Mouse (Mus musculus) ES-E14 (cell line): ENCODE data around the gene Grifin. TPM values are rescaled to one million over a fixed set of nuclear protein-coding genes. Genes with fewer than 3 reads are reported as not detected.

ENCODE experiments used
- DNase-seq: peaks from one replicate; pipeline ENCODE4 v3.0.0-alpha.2; 2013; ENCODE audit warnings: low read depth, low spot score
- H3K27ac ChIP-seq: 2 replicates; pipeline ENCODE4 v1.5.1; 2012; ENCODE audit warnings: low read depth, mild to moderate bottlenecking, low read length, moderate library complexity, mixed read lengths; ENCODE audit not compliant: poor library complexity, insufficient read depth, severe bottlenecking
- H3K36me3 ChIP-seq: 2 replicates; pipeline ENCODE4 v1.6.1; 2012; ENCODE audit warnings: mild to moderate bottlenecking, low read length, moderate library complexity, mixed read lengths; ENCODE audit not compliant: control insufficient read depth, poor library complexity, insufficient read depth, severe bottlenecking
- H3K4me1 ChIP-seq, 2 experiments: fragments of 150-350 bp in 1 of 2; sonication (generic) in 1 of 2; 2 replicates each; pipeline ENCODE4 v1.6.1; 2012; ENCODE audit warnings: low read length in 2 of 2, mild to moderate bottlenecking in 1 of 2, mixed read lengths in 1 of 2; ENCODE audit not compliant: control insufficient read depth in 2 of 2, insufficient read depth in 2 of 2, poor library complexity in 1 of 2
- H3K4me3 ChIP-seq, 2 experiments: fragments of 150-350 bp in 1 of 2; sonication (generic) in 1 of 2; 2 replicates each; pipeline ENCODE4 v1.5.1; 2012; ENCODE audit warnings: low read length in 2 of 2, low read depth in 1 of 2, mild to moderate bottlenecking in 1 of 2, mixed read lengths in 1 of 2; ENCODE audit not compliant: insufficient read depth in 1 of 2, poor library complexity in 1 of 2, severe bottlenecking in 1 of 2
- H3K9ac ChIP-seq: 2 replicates; pipeline ENCODE4 v1.6.1; 2012; ENCODE audit warnings: low read depth, mild to moderate bottlenecking, low read length, mixed read lengths; ENCODE audit not compliant: poor library complexity, insufficient read depth, severe bottlenecking
- H3K9me3 ChIP-seq: fragments of 150-350 bp; sonication (generic); 2 replicates; pipeline ENCODE4 v1.6.1; 2012; ENCODE audit warnings: low read depth, mild to moderate bottlenecking, low read length; ENCODE audit not compliant: control insufficient read depth, insufficient read depth
- CHD2 ChIP-seq: IDR thresholded peaks from 2 replicates; pipeline ENCODE4 v1.6.1; 2014; ENCODE audit warnings: mild to moderate bottlenecking, low read depth, low read length, inconsistent platforms
- HCFC1 ChIP-seq: IDR thresholded peaks from 2 replicates; pipeline ENCODE4 v1.6.1; 2012; ENCODE audit warnings: low read length, inconsistent platforms, borderline replicate concordance; ENCODE audit not compliant: insufficient read depth
- MAFK ChIP-seq: IDR thresholded peaks from 2 replicates; pipeline ENCODE4 v1.6.1; 2014; ENCODE audit warnings: mild to moderate bottlenecking, low read depth, low read length, inconsistent platforms; ENCODE audit not compliant: insufficient read depth
- ZC3H11A ChIP-seq: IDR thresholded peaks from 2 replicates; pipeline ENCODE4 v1.6.1; 2012; ENCODE audit warnings: low read depth, mild to moderate bottlenecking, inconsistent platforms, low read length, borderline replicate concordance
- ZNF384 ChIP-seq: IDR thresholded peaks from 2 replicates; pipeline ENCODE4 v1.6.1; 2012; ENCODE audit warnings: low read depth, low read length, inconsistent platforms
- in situ Hi-C, 2 experiments: fragments of 600-800 bp; cut with MboI; formaldehyde crosslinking; loops; one replicate each; pipeline ENCODE4 v1.15.1; 2025; ENCODE audit warnings: low sequenced_read_pairs in 2 of 2, inconsistent platforms in 1 of 2; ENCODE audit not compliant: unreplicated experiment in 2 of 2
- total RNA-seq: library from RNA; depleted of rRNA; stranded (reverse); fragments of 300-350 nt; gene quantifications from 2 replicates; pipeline ENCODE4 v1.2.3, GENCODE M21; 2012

The Grifin gene
- total RNA-seq, 1 experiment, result 0.89 TPM

GRCm38 (mm10) chr5:140567321-140567720 lies 2.5 kb upstream of the Grifin start:
- Histone ChIP-seq H3K9me3 (no peaks in the 10 kb centered on the region), H3K36me3 (no peaks in the 10 kb centered on the region), H3K27ac (no peak overlapping the region), H3K4me1 (peaks cover 9 to 28% of the 10 kb centered on the region in 2 experiments), H3K4me3 (peak overlapping the region; percentile 33 to 47; a peak in 2 of 4 replicates), H3K9ac (no peak overlapping the region)
- in situ Hi-C loops, result no loop called here
- TF ChIP-seq MAFK, result no peak
- TF ChIP-seq ZC3H11A, result no peak
- no peak for TF ChIP-seq CHD2
- no peak for TF ChIP-seq HCFC1
- TF ChIP-seq ZNF384, result no peak
- peak; percentile 78 for DNase-seq

DNA sequence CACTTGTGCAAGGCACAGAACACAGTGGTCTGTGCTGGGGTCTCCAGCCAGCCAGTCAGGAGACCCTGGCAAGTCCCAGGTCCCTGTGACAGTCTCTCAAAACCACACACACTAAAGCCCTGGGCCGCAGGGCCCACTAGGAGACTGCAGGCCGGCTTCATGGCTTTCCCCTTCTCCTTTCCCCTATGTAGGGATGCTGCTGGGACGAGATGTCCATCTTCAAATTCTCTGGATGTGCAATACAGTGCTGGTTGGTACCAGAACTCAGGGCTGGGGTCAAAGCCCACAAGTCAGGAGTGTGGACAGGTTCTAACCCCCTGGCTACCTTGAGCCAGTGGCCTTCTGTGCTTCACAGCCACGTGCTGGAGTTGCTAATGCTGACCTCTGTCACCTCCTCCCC lies 1.4 kb upstream of the Grifin start:
- Histone ChIP-seq H3K9me3 (no peaks in the 10 kb centered on the region), H3K4me1 (peaks cover 9 to 25% of the 10 kb centered on the region in 2 experiments), H3K36me3 (no peaks in the 10 kb centered on the region), H3K9ac (no peak overlapping the region), H3K4me3 (no peak overlapping the region), H3K27ac (no peak overlapping the region)
- TF ChIP-seq CHD2, result no peak
- TF ChIP-seq ZNF384, result no peak
- in situ Hi-C loops, result no loop called here
- no peak for DNase-seq

- Histone ChIP-seq H3K9ac (no peak overlapping the region), H3K9me3 (no peaks in the 10 kb centered on the region), H3K36me3 (no peaks in the 10 kb centered on the region), H3K4me1 (peaks cover 9 to 25% of the 10 kb centered on the region in 2 experiments), H3K27ac (no peak overlapping the region), H3K4me3 (no peak overlapping the region)
- TF ChIP-seq HCFC1 (no peak), ZNF384 (no peak), ZC3H11A (no peak)
- no peak for DNase-seq
- in situ Hi-C loops, result no loop called here
Measured at GRCm38 (mm10) chr5:140565856-140566255, 985 bp upstream of the Grifin start.

- in situ Hi-C loops, result no loop called here
- H3K9ac ChIP-seq, result no peak overlapping the region
- no peak overlapping the region for H3K27ac ChIP-seq
- TF ChIP-seq CHD2 (no peak), HCFC1 (no peak), MAFK (no peak), ZNF384 (no peak), ZC3H11A (no peak)
- no peaks in the 10 kb centered on the region for H3K36me3 ChIP-seq
- H3K4me3 ChIP-seq, result no peak overlapping the region
- peaks cover 9 to 25% of the 10 kb centered on the region in 2 experiments for H3K4me1 ChIP-seq
- H3K9me3 ChIP-seq, result no peaks in the 10 kb centered on the region
- DNase-seq, result no peak
Measured at GRCm38 (mm10) chr5:140565451-140565850, 580 bp upstream of the Grifin start.

DNA sequence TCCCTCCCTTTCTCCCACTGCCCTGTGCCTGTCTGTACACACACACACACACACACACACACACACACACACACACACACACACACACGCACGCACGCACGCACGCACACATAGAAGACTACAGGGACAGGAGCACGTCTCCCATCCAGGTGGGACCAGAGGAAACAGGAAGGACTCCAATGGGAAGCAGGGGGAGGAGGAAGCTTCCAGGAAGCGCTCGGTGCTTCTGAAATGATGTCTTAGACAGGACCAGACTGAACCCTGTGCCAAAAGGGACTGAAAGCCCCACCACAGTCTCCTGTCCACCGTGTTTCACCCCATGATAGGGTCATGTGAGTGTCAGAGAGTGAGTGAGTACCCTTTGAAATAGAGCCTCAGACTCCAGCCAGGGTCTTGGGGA lies 2.3 kb downstream of the Grifin start:
- no peak overlapping the region for H3K27ac ChIP-seq

More for the DNA sequence above, 2.3 kb downstream of the Grifin start:
- DNase-seq, result no peak
- H3K9me3 ChIP-seq, result no peaks in the 10 kb centered on the region
- H3K4me3 ChIP-seq, result no peak overlapping the region
- no peak overlapping the region for H3K9ac ChIP-seq
- H3K36me3 ChIP-seq, result no peaks in the 10 kb centered on the region
- in situ Hi-C loops, result no loop called here
- H3K4me1 ChIP-seq, result peaks cover 2 to 13% of the 10 kb centered on the region in 2 experiments; a peak in 3 of 4 replicates
- TF ChIP-seq ZC3H11A, result no peak
